Mouse (Mus musculus) layer of hippocampus, adult 2 months (tissue): ENCODE results near the gene Rpl27a. TPM values are rescaled to one million over a fixed set of nuclear protein-coding genes. Genes with fewer than 3 reads are reported as not detected.

ENCODE experiments used
- DNase-seq, 2 experiments: peaks; one replicate each; pipeline ENCODE4 v3.0.0; 2022; ENCODE audit warnings: low spot score in 2 of 2
- H3K27ac ChIP-seq: fragments of 200-600 bp; 2 replicates; pipeline ENCODE4 v1.8.1; 2022
- H3K4me3 ChIP-seq: fragments of 200-600 bp; 2 replicates; pipeline ENCODE4 v1.8.1; 2022; ENCODE audit warnings: mild to moderate bottlenecking
- CTCF ChIP-seq: fragments of 200-600 bp; conservative IDR thresholded peaks from 2 replicates; pipeline ENCODE4 v1.8.1; 2022; ENCODE audit warnings: antibody characterized with exemption, mild to moderate bottlenecking, moderate library complexity
- microRNA-seq, 2 experiments: library from miRNA; unstranded; fragments of <30 nt; microRNA quantifications; one replicate each; pipeline ENCODE4 v1.2.0; 2021
- total RNA-seq, 2 experiments: library from RNA; stranded (reverse); gene quantifications; 2 replicates each; pipeline ENCODE4 v1.2.3; 2021

The Rpl27a gene
- total RNA-seq, 2 experiments from 2014 or later: 143 to 145 TPM

GRCm38 (mm10) chr7:109561466-109562153 lies 42.7 kb downstream of the Rpl27a start:
- Histone ChIP-seq H3K4me3 (no peak overlapping the region), H3K27ac (peak overlapping the region; percentile 71)
- DNase-seq: no peak
- TF ChIP-seq CTCF: no peak

- no peak for TF ChIP-seq CTCF
- no peak for DNase-seq
- Histone ChIP-seq H3K27ac (peak overlapping the region; percentile 71), H3K4me3 (no peak overlapping the region)
These were observed 43.2 kb downstream of the Rpl27a start for GRCm38 (mm10) chr7:109562154-109562599.

DNA sequence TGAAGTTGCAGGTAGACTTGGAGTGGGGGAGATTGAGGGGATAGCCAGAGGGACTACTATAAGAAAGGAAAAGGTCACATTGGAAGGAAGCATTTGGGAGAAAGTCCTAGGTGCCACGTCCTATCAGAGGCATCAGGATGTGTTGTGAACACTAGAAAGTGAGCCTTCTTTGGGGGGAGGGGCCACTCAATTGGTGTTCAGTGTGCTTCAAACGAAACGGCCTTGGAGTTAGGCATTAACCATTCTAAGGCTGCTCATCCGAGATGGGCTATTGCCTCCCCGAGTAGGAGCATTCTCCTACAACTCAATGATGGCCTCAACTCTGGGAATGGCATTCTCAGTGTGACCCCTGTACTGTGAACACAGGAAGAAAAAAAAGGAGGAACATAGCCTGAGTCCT lies 43.7 kb downstream of the Rpl27a start:
- TF ChIP-seq CTCF: no peak
- H3K4me3 ChIP-seq: no peak overlapping the region
- peak overlapping the region; percentile 71; the same call in 1 of the 2 replicates for H3K27ac ChIP-seq
- no peak for DNase-seq

- Histone ChIP-seq H3K27ac (no peak overlapping the region), H3K4me3 (no peak overlapping the region)
- TF ChIP-seq CTCF: no peak
- no peak for DNase-seq
These were observed 44.9 kb downstream of the Rpl27a start for GRCm38 (mm10) chr7:109563775-109564362.

GRCm38 (mm10) chr7:109566327-109566726 lies 47.4 kb downstream of the Rpl27a start:
- H3K4me3 ChIP-seq: no peak overlapping the region

GRCm38 (mm10) chr7:109566841-109567768 lies 48.2 kb downstream of the Rpl27a start:
- no peak overlapping the region for H3K4me3 ChIP-seq
- no peak for DNase-seq
- no peak for TF ChIP-seq CTCF
- H3K27ac ChIP-seq: no peak overlapping the region

More at GRCm38 (mm10) chr7:109566327-109566726, 47.4 kb downstream of the Rpl27a start:
- TF ChIP-seq CTCF: no peak
- no peak overlapping the region for H3K27ac ChIP-seq
- DNase-seq: no peak

- no peak for DNase-seq
- TF ChIP-seq CTCF: no peak
- H3K4me3 ChIP-seq: no peak overlapping the region
- H3K27ac ChIP-seq: no peak overlapping the region
These were observed 49.5 kb downstream of the Rpl27a start for GRCm38 (mm10) chr7:109568391-109568892.

Small RNA genes within 50 kb of the gene (microRNA-seq; reads per million reads assigned to microRNA genes)
- gene Gm47284: 0 to 0.64 reads per million in 2 experiments

Other genes starting within 250 kb of the Rpl27a start
- 1 to 10 TPM; 1.2 to 1.3 TPM for gene Stk33, start 80.1 kb upstream of the Rpl27a start, total RNA-seq
- gene Trim66, start 11.0 kb upstream of the Rpl27a start, total RNA-seq: 1 to 10 TPM; 5.0 to 6.0 TPM
- 10 to 100 TPM; 49.0 to 53.9 TPM for gene St5, start 184.5 kb downstream of the Rpl27a start, total RNA-seq
- gene Akip1, start 184.5 kb downstream of the Rpl27a start, total RNA-seq: 1 to 10 TPM; 4.1 to 6.3 TPM
- gene BC051019, start 204.7 kb downstream of the Rpl27a start, total RNA-seq: under 1 TPM in 1 of 2 experiments, not detected in 1; 0.23 TPM
- not detected for gene Ascl3, start 212.6 kb downstream of the Rpl27a start, total RNA-seq
- gene Tmem9b, start 233.7 kb downstream of the Rpl27a start, total RNA-seq: 100 to 1,000 TPM; 101 to 102 TPM